Mouse (Mus musculus): ENCODE results near the gene Scaf4. TPM values are rescaled to one million over a fixed set of nuclear protein-coding genes. Genes with fewer than 3 reads are reported as not detected.

Scaf4 gene
- polyA plus RNA-seq, 1 experiment, result 82.0 TPM

- Histone ChIP-seq H3K4me1 (peaks cover 84% of the 10 kb centered on the region), H3K36me3 (replicated peaks; ENCODE audit: low read length) (no peaks in the 10 kb centered on the region), H3K9me3 (no peaks in the 10 kb centered on the region), H3K27me3 (replicated peaks) (no peaks in the 10 kb centered on the region), H3K4me3 (replicated peaks) (peak overlapping the region; percentile 94)
- peak; percentile 64; the same call in 2 of the 3 replicates for TF ChIP-seq GATA1 (IDR thresholded peaks at IDR 0.05; ENCODE audit: borderline replicate concordance, low read length)
- TF ChIP-seq FLI1 (IDR thresholded peaks at IDR 0.05; ENCODE audit: low read length), result 0 out of 2 replicates have a peak, but pooled peaks have one; percentile 8
Measured at GRCm38 (mm10) chr16:90197337-90197973, 86.8 kb downstream of the Scaf4 start.

- Histone ChIP-seq H3K4me1 (peaks cover 84% of the 10 kb centered on the region), H3K4me3 (replicated peaks) (peak overlapping the region; percentile 94), H3K36me3 (replicated peaks; ENCODE audit: low read length) (no peaks in the 10 kb centered on the region), H3K9me3 (no peaks in the 10 kb centered on the region), H3K27me3 (replicated peaks) (no peaks in the 10 kb centered on the region)
- TF ChIP-seq GATA1 (IDR thresholded peaks at IDR 0.05; ENCODE audit: borderline replicate concordance, low read length) (no peak), FLI1 (IDR thresholded peaks at IDR 0.05; ENCODE audit: low read length) (no peak)
Measured at GRCm38 (mm10) chr16:90196688-90197240, 87.5 kb downstream of the Scaf4 start.

- H3K4me3 ChIP-seq (replicated peaks), result no peak overlapping the region
- H3K9me3 ChIP-seq, result no peaks in the 10 kb centered on the region
- TF ChIP-seq FLI1 (IDR thresholded peaks at IDR 0.05; ENCODE audit: low read length), result no peak
- no peak for TF ChIP-seq GATA1 (IDR thresholded peaks at IDR 0.05; ENCODE audit: borderline replicate concordance, low read length)
- no peaks in the 10 kb centered on the region for H3K27me3 ChIP-seq (replicated peaks)
- peaks cover 64% of the 10 kb centered on the region for H3K4me1 ChIP-seq
- H3K36me3 ChIP-seq (replicated peaks; ENCODE audit: low read length), result no peaks in the 10 kb centered on the region
Measured at GRCm38 (mm10) chr16:90193719-90194118, 90.6 kb downstream of the Scaf4 start.

- Histone ChIP-seq H3K4me1 (peaks cover 58% of the 10 kb centered on the region), H3K36me3 (replicated peaks; ENCODE audit: low read length) (no peaks in the 10 kb centered on the region), H3K27me3 (replicated peaks) (no peaks in the 10 kb centered on the region), H3K9me3 (no peaks in the 10 kb centered on the region), H3K4me3 (replicated peaks) (no peak overlapping the region)
- TF ChIP-seq GATA1 (IDR thresholded peaks at IDR 0.05; ENCODE audit: borderline replicate concordance, low read length) (no peak), FLI1 (IDR thresholded peaks at IDR 0.05; ENCODE audit: low read length) (no peak)
Measured at GRCm38 (mm10) chr16:90191289-90191688, 93.0 kb downstream of the Scaf4 start.

GRCm38 (mm10) chr16:90187453-90187852 lies 96.8 kb downstream of the Scaf4 start:
- H3K4me1 ChIP-seq, result peaks cover 64% of the 10 kb centered on the region
- no peaks in the 10 kb centered on the region for H3K36me3 ChIP-seq (replicated peaks; ENCODE audit: low read length)
- no peaks in the 10 kb centered on the region for H3K27me3 ChIP-seq (replicated peaks)
- H3K9me3 ChIP-seq, result no peaks in the 10 kb centered on the region
- peak overlapping the region; percentile 83 for H3K4me3 ChIP-seq (replicated peaks)
- no peak for TF ChIP-seq GATA1 (IDR thresholded peaks at IDR 0.05; ENCODE audit: borderline replicate concordance, low read length)

GRCm38 (mm10) chr16:90185928-90186588 lies 98.2 kb downstream of the Scaf4 start:
- TF ChIP-seq GATA1 (IDR thresholded peaks at IDR 0.05; ENCODE audit: borderline replicate concordance, low read length) (no peak), FLI1 (IDR thresholded peaks at IDR 0.05; ENCODE audit: low read length) (no peak)
- no peak overlapping the region for H3K4me3 ChIP-seq (replicated peaks)
- H3K27me3 ChIP-seq (replicated peaks), result peaks cover 1% of the 10 kb centered on the region
- H3K4me1 ChIP-seq, result peaks cover 64% of the 10 kb centered on the region
- H3K36me3 ChIP-seq (replicated peaks; ENCODE audit: low read length), result no peaks in the 10 kb centered on the region
- no peaks in the 10 kb centered on the region for H3K9me3 ChIP-seq

GRCm38 (mm10) chr16:90184135-90184534 lies 100.2 kb downstream of the Scaf4 start:
- H3K27me3 ChIP-seq (replicated peaks), result peaks cover 4% of the 10 kb centered on the region
- H3K4me3 ChIP-seq (replicated peaks), result peak overlapping the region; percentile 25
- no peaks in the 10 kb centered on the region for H3K9me3 ChIP-seq
- H3K4me1 ChIP-seq, result peaks cover 81% of the 10 kb centered on the region
- TF ChIP-seq FLI1 (IDR thresholded peaks at IDR 0.05; ENCODE audit: low read length), result no peak
- no peak for TF ChIP-seq GATA1 (IDR thresholded peaks at IDR 0.05; ENCODE audit: borderline replicate concordance, low read length)
- no peaks in the 10 kb centered on the region for H3K36me3 ChIP-seq (replicated peaks; ENCODE audit: low read length)

- Histone ChIP-seq H3K4me3 (replicated peaks) (no peak overlapping the region), H3K36me3 (replicated peaks; ENCODE audit: low read length) (no peaks in the 10 kb centered on the region), H3K9me3 (no peaks in the 10 kb centered on the region), H3K27me3 (replicated peaks) (peaks cover 6% of the 10 kb centered on the region), H3K4me1 (peaks cover 89% of the 10 kb centered on the region)
- no peak for TF ChIP-seq FLI1 (IDR thresholded peaks at IDR 0.05; ENCODE audit: low read length)
- no peak for TF ChIP-seq GATA1 (IDR thresholded peaks at IDR 0.05; ENCODE audit: borderline replicate concordance, low read length)
Measured at GRCm38 (mm10) chr16:90181673-90182072, 102.6 kb downstream of the Scaf4 start.

- peaks cover 91% of the 10 kb centered on the region for H3K4me1 ChIP-seq
Measured at GRCm38 (mm10) chr16:90180975-90181374, 103.3 kb downstream of the Scaf4 start.

GRCm38 (mm10) chr16:90179892-90180291 lies 104.4 kb downstream of the Scaf4 start:
- Histone ChIP-seq H3K27me3 (replicated peaks) (peaks cover 6% of the 10 kb centered on the region), H3K4me1 (peaks cover 89% of the 10 kb centered on the region), H3K36me3 (replicated peaks; ENCODE audit: low read length) (no peaks in the 10 kb centered on the region), H3K4me3 (replicated peaks) (no peak overlapping the region), H3K9me3 (no peaks in the 10 kb centered on the region)
- TF ChIP-seq FLI1 (IDR thresholded peaks at IDR 0.05; ENCODE audit: low read length) (no peak), GATA1 (IDR thresholded peaks at IDR 0.05; ENCODE audit: borderline replicate concordance, low read length) (no peak)

More at GRCm38 (mm10) chr16:90180975-90181374, 103.3 kb downstream of the Scaf4 start:
- peaks cover 6% of the 10 kb centered on the region for H3K27me3 ChIP-seq (replicated peaks)
- H3K4me3 ChIP-seq (replicated peaks), result no peak overlapping the region
- no peak for TF ChIP-seq FLI1 (IDR thresholded peaks at IDR 0.05; ENCODE audit: low read length)
- TF ChIP-seq GATA1 (IDR thresholded peaks at IDR 0.05; ENCODE audit: borderline replicate concordance, low read length), result no peak
- H3K9me3 ChIP-seq, result no peaks in the 10 kb centered on the region
- no peaks in the 10 kb centered on the region for H3K36me3 ChIP-seq (replicated peaks; ENCODE audit: low read length)

All from megakaryocyte, embryonic 14.5 days (primary cell).